Mouse (Mus musculus): Measurements from ENCODE around the gene Fpr2.

DNA sequence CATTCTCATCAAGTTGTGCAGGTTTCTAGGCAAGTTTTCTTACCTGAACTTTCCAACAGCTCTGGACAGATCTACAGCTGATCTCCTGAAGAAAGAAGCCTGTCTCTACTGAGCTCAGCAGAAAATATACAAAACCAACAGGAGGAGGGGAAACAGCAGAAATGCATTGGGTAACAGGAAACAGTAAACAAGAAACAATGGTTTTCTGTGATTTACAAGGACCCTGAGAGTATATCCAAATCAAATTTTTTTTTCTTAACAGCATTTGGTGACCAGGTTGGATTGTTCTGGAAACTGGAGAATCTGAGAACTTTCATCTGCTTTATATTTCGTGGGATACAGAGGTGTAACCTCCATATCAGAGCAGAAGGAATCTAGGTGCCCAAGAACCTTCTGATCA is 3.8 kb upstream of the Fpr2 start, which contains the start of gene Fpr1:
- TF ChIP-seq GATA1 (IDR thresholded peaks at IDR 0.05; ENCODE audit: low read length) = no peak
- no peak for TF ChIP-seq TAL1 (IDR thresholded peaks at IDR 0.05; ENCODE audit: low read length)
